Mouse (Mus musculus): ENCODE measurements around the gene Snrpd2.

DNA sequence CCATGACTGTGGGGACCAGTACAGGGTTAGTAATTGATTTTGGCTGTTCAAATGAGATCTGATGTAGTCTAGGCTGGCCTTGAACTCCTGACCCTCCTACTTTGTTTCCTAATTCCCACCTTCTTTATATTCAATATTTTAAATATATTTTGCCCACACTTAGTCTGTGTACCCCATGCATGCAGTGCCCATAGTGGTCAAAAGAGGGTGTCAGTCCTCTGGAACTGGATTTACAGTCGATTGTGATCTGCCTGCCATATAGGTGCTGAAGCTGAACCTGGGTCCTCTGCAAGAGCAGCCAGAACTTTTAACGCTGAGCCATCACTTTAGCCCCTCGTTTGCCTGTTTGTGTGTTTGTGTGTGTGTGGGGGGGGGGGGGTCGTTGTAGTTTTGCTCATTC, 18.9 kb upstream of the Snrpd2 start:
- TF ChIP-seq POLR2A (IDR thresholded peaks at IDR 0.05; ENCODE audit: borderline replicate concordance, extremely low read depth, insufficient read depth, insufficient read length, poor library complexity, severe bottlenecking) (no peak), CTCF (IDR thresholded peaks at IDR 0.05; ENCODE audit: borderline replicate concordance, extremely low read depth, insufficient read depth, insufficient read length) (no peak; the same call in 1 of the 2 replicates)

Data from brain, embryonic 14.5 days (tissue).